Mouse (Mus musculus) cerebellum, postnatal 36 days (tissue): ENCODE measurements around the gene Ppp4r3b.

Source experiments
- DNase-seq, 2 experiments: peaks; one replicate each; pipeline ENCODE4 v3.0.0; 2021 to 2022; ENCODE audit warnings: mixed read lengths in 2 of 2

Ppp4r3b gene

DNA sequence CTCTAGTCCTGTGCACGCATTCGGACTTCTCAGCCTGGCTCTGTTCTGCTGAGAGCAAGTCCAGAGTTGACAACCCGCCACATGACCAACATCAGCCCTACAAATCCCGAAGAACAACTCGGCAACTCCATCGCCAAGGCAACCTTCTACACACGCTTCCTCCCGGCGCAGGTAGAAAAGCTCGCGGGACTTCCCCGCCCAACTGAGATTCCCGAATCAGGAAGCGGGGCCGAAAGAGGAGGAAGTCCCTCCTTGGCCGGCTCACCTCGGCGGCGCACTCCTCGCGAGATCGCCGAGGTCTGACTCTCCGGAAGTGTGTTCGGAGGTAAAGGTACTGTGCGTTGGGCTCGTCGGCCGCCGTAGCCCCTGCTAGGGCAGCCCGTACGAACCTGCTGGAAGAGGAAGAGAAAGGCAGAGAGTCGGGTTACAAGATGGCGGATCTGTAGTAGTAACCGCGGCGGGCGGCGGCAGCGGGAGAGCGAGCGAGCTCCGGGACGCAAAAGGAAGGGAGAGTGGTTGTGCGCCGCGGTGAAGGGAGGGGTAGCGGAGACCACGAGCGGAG lies at the start of gene Ppp4r3b:
Ppp4r3b (plus strand) TSS at position 328 of the 562 bp plus-strand sequence.
- peak; percentile 99 for DNase-seq

DNA sequence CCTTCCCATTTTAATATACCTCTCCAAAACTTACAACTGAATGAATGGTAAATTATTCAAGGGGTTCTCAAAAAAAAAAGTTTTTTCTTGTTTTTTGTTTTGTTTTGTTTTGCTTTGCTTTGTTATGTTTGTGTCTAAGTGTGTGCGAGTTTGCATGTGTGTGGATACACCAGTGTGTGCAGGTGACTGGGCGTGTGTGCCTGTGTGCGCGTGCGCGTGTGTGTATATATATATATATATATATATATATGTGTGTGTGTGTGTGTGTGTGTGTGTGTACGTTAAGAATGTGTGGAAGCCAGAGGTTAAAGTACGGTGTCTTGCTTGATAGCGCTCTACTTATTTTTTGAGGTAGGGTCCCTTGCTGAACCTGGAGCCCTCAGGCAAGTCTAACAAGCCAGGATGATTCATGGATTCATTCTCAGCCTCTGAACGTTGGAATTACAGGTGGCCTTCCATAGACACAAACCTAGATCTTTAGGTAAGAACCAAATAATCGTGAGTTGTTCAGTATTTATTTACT lies 42.8 kb upstream of the Ppp4r3b start:
- peak; percentile 16 to 26 for DNase-seq

GRCm38 (mm10) chr11:29130385-29131355 lies 42.0 kb upstream of the Ppp4r3b start, which contains the start of gene Pnpt1:
TSS of gene Pnpt1 (plus strand) at chr11:29130744.
- DNase-seq: peak; percentile 88 to 90

- no peak for DNase-seq
These were observed 32.0 kb upstream of the Ppp4r3b start for GRCm38 (mm10) chr11:29140671-29141070.

DNA sequence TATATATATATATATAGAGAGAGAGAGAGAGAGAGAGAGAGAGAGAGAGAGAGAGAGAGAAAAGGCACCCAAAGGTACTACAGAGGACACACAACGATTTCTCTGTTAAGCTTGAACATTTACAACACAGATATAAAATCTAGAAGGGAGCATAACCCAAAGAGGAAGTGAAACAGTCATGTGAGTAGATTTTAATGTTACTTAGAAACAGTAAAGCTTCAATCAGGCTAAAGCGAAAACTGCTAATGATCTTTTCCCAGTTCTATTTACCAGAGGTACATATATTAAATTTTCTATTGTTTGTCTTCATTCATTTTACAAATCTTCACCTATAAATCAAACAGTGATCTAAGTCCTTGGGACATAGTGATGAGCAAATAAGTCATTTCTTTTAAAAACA lies 23.8 kb upstream of the Ppp4r3b start:
- no peak for DNase-seq

DNA sequence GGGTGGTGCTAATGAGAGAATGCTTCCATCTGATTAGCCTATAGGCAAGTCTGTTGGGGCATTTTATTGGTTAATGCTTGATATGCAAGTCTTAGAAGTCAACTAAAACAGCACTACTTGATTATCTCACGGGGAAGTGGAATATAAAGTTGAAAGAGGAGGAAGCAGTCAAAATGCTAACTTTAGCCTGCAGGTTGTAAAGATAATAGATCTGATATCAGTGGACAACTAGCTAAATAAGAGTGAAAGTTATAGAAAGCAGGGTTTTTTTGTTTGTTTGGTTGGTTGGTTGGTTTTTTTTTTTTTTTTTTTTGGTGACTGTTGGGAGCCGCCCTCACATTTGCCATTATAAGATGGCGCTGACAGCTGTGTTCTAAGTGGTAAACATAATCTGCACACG lies 9.1 kb upstream of the Ppp4r3b start:
- no peak for DNase-seq

DNA sequence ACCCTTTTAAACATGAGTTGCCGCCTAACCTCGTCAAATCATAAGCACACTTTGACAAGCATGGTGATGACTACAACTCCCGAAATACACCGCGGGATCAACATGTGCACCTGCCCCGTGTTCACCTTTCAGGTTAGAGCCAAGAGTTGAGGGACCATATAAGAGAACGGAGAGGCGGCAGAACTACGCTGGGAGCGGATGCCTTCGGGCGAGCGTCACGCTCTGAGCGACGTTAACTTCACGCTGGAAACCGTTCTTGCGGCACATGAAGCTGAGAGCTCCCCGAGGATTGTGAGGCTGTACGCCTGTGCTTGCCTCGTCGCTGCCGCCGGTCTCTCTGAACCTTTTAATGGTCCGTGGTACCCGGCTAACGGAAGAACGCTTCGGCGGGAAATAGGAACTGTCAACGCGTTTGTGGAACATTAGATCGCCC lies 715 bp upstream of the Ppp4r3b start:
- DNase-seq: peak; percentile 67 to 76

- DNase-seq: peak; percentile 47 to 60
These were observed 488 bp downstream of the Ppp4r3b start for GRCm38 (mm10) chr11:29173125-29173631.

DNA sequence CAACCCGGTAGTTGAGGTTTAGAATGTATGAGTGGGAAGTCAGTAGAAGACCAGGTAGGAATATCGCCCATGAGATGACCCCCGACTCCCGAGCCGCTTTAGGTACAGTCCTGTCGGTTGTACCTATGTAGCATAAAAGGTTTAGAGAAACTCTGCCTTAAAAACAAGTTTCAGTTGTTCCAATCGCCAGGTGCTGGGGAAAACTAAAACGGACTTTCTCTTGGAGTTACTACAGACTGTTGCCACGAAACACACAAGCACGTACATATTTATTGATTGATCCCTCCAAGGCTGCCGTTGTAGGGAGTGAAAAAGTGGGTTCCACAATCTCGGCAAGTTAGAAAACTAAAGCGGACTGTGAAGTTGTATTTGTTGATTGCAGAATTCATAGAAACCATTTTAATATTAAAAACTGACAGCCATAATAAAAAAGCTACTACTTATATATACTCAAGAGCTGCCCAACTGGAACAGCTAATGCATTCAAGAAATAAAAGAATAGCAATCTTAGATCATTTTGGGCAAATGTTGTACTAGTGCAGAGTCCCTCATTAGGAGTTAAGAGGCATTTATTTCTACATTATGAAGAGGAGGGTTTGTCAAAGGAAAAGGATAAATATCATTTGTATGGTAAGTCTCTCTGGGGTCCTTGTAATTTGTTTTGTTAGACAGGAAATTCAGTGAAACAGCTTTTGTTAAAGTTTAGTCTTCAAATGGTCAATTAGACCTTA lies 1.2 kb downstream of the Ppp4r3b start:
- DNase-seq: no peak

GRCm38 (mm10) chr11:29179319-29179718 lies 6.6 kb downstream of the Ppp4r3b start:
- no peak for DNase-seq

DNA sequence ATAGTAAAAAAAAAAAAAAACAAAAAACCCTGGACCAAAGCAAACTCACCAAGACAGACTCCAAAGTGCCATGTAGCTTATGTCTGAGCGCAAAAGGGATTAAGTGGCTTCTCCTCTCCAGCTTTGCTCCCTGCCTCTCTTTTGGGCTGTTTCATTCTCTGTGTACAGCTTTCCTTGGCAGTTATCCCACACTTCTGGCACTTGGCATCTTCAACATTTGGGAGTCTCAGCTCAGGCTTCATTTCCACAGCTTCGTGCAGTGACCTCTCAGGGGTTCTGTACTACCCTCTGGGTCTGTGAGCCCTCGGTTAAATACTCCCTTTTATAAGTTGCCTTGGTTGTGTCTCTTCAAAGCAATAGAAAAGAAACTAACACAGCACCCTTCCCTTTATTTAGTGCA lies 8.0 kb downstream of the Ppp4r3b start:
- DNase-seq: peak; percentile 34 to 60

GRCm38 (mm10) chr11:29181751-29182150 lies 9.1 kb downstream of the Ppp4r3b start:
- no peak for DNase-seq

GRCm38 (mm10) chr11:29188981-29189380 lies 16.3 kb downstream of the Ppp4r3b start:
- DNase-seq: no peak

DNA sequence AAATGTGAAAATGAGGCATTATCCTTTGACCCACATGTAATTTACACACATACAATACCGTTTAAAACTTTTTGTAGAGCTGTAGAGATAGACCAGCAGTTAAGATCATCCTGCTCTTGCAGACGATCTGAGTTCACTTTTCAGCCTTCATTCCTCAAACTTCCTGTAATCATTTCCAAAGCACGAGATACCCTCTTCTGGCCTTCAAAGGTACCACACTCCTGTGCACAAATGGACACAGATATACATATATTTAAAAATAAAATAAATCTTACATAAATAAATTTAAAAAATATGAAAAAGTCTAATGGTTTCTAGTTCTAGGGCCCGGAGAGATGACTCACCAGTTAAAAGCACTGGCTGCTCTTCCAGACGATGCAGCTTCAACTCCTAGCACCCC lies 31.0 kb downstream of the Ppp4r3b start:
- no peak for DNase-seq

GRCm38 (mm10) chr11:29209774-29210173 lies 37.1 kb downstream of the Ppp4r3b start:
- DNase-seq: no peak

- no peak for DNase-seq
These were observed 43.5 kb downstream of the Ppp4r3b start for GRCm38 (mm10) chr11:29216196-29216595.

DNA sequence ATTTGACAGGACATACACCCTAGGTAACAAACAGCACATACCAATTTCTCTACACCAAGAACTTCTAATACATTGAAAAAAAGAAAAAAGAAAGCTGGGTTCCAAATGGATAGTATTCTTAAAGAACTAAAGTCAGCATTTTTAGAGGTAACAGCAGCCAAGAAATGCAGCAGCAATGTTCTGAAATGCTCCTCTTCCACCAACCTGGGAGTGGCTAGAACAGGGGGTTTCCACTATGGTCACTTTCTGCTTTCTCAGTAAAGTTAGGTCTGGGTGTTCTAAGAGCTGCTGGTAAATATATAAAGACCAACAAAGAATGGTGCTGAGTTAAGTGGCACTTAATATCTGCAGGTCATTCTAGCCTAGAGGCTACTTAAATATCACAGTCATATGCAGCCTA lies 46.4 kb downstream of the Ppp4r3b start:
- DNase-seq: no peak

GRCm38 (mm10) chr11:29222310-29222709 lies 49.6 kb downstream of the Ppp4r3b start:
- no peak for DNase-seq

- DNase-seq: no peak
These were observed 52.1 kb downstream of the Ppp4r3b start for GRCm38 (mm10) chr11:29224754-29225153.

- no peak for DNase-seq
These were observed 56.3 kb downstream of the Ppp4r3b start for GRCm38 (mm10) chr11:29228957-29229356.

DNA sequence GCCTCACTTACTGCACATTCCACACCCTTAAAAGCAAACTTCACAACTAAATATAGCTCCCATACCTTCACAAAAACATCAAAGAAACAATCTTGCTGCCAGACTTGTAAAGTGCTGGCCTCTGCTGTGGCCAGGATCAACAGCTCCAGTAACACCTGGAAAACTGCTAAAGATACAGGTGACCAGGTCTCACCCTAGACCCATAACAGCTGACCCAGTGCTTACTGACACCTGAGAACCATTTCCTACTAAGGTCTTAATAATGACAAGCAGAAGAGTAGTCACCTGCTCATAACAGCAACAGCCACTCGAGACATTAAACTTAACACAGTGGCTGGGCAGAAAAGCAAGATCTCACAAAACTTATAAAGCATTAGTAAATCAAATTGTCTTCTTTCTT lies 60.9 kb downstream of the Ppp4r3b start:
- DNase-seq: no peak

DNA sequence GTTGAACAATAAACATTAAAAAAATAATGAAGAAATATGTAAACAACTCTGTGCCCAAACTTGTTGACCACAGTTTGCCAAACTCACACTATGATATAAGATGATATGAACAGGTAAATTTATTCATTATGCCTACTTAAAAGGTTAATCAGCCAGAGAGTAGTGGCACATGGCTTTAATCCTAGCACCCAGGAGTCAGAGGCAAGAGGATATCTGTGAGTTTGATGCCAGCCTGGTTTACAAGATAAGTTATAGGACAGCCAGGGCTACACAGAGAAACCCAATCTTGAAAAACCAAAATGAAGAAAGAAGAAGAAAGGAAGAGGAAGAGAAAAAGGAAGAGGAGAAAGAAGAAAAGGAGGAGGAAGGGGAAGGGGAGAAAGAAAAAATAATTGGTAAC lies 64.7 kb downstream of the Ppp4r3b start:
- no peak for DNase-seq

GRCm38 (mm10) chr11:29238047-29238446 lies 65.4 kb downstream of the Ppp4r3b start:
- no peak for DNase-seq
